In genomic region chr9:64604217-64604711, GRCm38 (mm10) we compare ENCODE assay signal across 11 mouse cellular contexts.
A peak's percentile ranks its signal among the peaks of the same experiment; 100 is the strongest.
DNase-seq lines count a peak whose midpoint lies in the region; ATAC-seq and TF ChIP-seq lines count a peak whose summit lies in the region.
"Had no signal": no experiment of that assay in that cellular context is flagged by ENCODE, and none has a peak within 500 bp of the region (broad histone marks: within the 10 kb centered on the region; RNA-seq: fewer than 3 reads in every experiment).

No protein-coding gene starts in this region.

- WGBS in intestine, embryonic 15.5 days: 50% methylated on average over 7 of the region's 7 CpGs
- 61% methylated on average over 7 of the region's 7 CpGs for WGBS in intestine, postnatal 0 days
- 23% methylated on average over 7 of the region's 7 CpGs for WGBS in forebrain, embryonic 16.5 days
- WGBS in stomach, embryonic 15.5 days: 45% methylated on average over 7 of the region's 7 CpGs

- no peak overlapping the region for H3K9ac ChIP-seq in intestine, embryonic 15.5 days
- no peak overlapping the region for H3K9ac ChIP-seq in intestine, postnatal 0 days (ENCODE audit: low read depth, low read length)
- H3K9ac ChIP-seq in forebrain, embryonic 16.5 days (replicated peaks; ENCODE audit: low read depth, low read length): no peak overlapping the region
- H3K9ac ChIP-seq in stomach, embryonic 15.5 days: no peak overlapping the region
- H3K9ac ChIP-seq: embryonic facial prominence, embryonic 12.5 days; liver, postnatal 0 days had no signal

- no peaks in the 10 kb centered on the region for H3K27me3 ChIP-seq in intestine, embryonic 15.5 days (replicated peaks)
- no peaks in the 10 kb centered on the region for H3K27me3 ChIP-seq in intestine, postnatal 0 days (replicated peaks; ENCODE audit: control insufficient read depth, insufficient read depth, low read length)
- H3K27me3 ChIP-seq in forebrain, embryonic 16.5 days (replicated peaks; ENCODE audit: control insufficient read depth, insufficient read depth, low read length): no peaks in the 10 kb centered on the region
- H3K27me3 ChIP-seq in stomach, embryonic 15.5 days (replicated peaks): no peaks in the 10 kb centered on the region
- H3K27me3 ChIP-seq: embryonic facial prominence, embryonic 12.5 days had no signal

- H3K4me2 ChIP-seq in intestine, embryonic 15.5 days (replicated peaks): no peak overlapping the region
- H3K4me2 ChIP-seq in intestine, postnatal 0 days (replicated peaks; ENCODE audit: low read depth): no peak overlapping the region
- H3K4me2 ChIP-seq in forebrain, embryonic 16.5 days (ENCODE audit: low read length): no peak overlapping the region
- no peak overlapping the region for H3K4me2 ChIP-seq in stomach, embryonic 15.5 days
- H3K4me2 ChIP-seq: embryonic facial prominence, embryonic 12.5 days had no signal

- TF ChIP-seq CTCF in intestine, postnatal 0 days (IDR thresholded peaks at IDR 0.05; ENCODE audit: low read depth): no peak

- H3K36me3 ChIP-seq in intestine, embryonic 15.5 days: no peaks in the 10 kb centered on the region
- H3K36me3 ChIP-seq in intestine, postnatal 0 days (ENCODE audit: control insufficient read depth, insufficient read depth): no peaks in the 10 kb centered on the region
- H3K36me3 ChIP-seq in forebrain, embryonic 16.5 days (ENCODE audit: control insufficient read depth, insufficient read depth): no peaks in the 10 kb centered on the region
- H3K36me3 ChIP-seq in stomach, embryonic 15.5 days: no peaks in the 10 kb centered on the region
- H3K36me3 ChIP-seq: embryonic facial prominence, embryonic 12.5 days had no signal

- H3K4me1 ChIP-seq in intestine, embryonic 15.5 days (replicated peaks): peaks cover 15% of the 10 kb centered on the region
- 0 out of 2 replicates have a peak, but pooled peaks cover 2% of the 10 kb centered on the region for H3K4me1 ChIP-seq in intestine, postnatal 0 days (replicated peaks; ENCODE audit: control insufficient read depth, insufficient read depth, low read length)
- H3K4me1 ChIP-seq in forebrain, embryonic 16.5 days (replicated peaks; ENCODE audit: control insufficient read depth, insufficient read depth, low read length): peaks cover 32% of the 10 kb centered on the region
- H3K4me1 ChIP-seq in stomach, embryonic 15.5 days: peaks cover 30% of the 10 kb centered on the region

- no peak for ATAC-seq in intestine, embryonic 15.5 days
- ATAC-seq in intestine, postnatal 0 days: no peak
- peak; percentile 74 for ATAC-seq in forebrain, embryonic 16.5 days
- peak; percentile 29; the same call in 1 of the 2 replicates for ATAC-seq in stomach, embryonic 15.5 days (ENCODE audit: insufficient read depth, low FRiP score, low read depth)
- ATAC-seq: liver, postnatal 0 days had no signal

- DNase-seq in right cerebral cortex, postnatal 14 days: peak; percentile 28
- no peak for DNase-seq in right cerebral cortex, postnatal 25 days
- no peak for DNase-seq in adrenal gland, postnatal 4 days (ENCODE audit: low spot score in 2 of 2)
- DNase-seq: kidney, postnatal 36 days; liver, postnatal 0 days had no signal

- no peak overlapping the region for H3K4me3 ChIP-seq in intestine, embryonic 15.5 days (replicated peaks)
- H3K4me3 ChIP-seq in intestine, postnatal 0 days (ENCODE audit: low read depth, low read length): no peak overlapping the region
- no peak overlapping the region for H3K4me3 ChIP-seq in forebrain, embryonic 16.5 days (replicated peaks; ENCODE audit: low read length)
- H3K4me3 ChIP-seq in stomach, embryonic 15.5 days (replicated peaks): no peak overlapping the region
- H3K4me3 ChIP-seq: embryonic facial prominence, embryonic 12.5 days; left cerebral cortex, adult 2 months had no signal

- 0 out of 2 replicates have a peak overlapping the region, but pooled peaks have one; percentile 8 for H3K27ac ChIP-seq in intestine, embryonic 15.5 days
- H3K27ac ChIP-seq in intestine, postnatal 0 days (ENCODE audit: low read depth, low read length): no peak overlapping the region
- H3K27ac ChIP-seq in forebrain, embryonic 16.5 days (ENCODE audit: low read length): peak overlapping the region; percentile 19
- peak overlapping the region; percentile 26; the same call in 1 of the 2 replicates for H3K27ac ChIP-seq in stomach, embryonic 15.5 days
- H3K27ac ChIP-seq: embryonic facial prominence, embryonic 12.5 days; left cerebral cortex, adult 2 months had no signal

- H3K9me3 ChIP-seq in intestine, embryonic 15.5 days: no peaks in the 10 kb centered on the region
- H3K9me3 ChIP-seq in intestine, postnatal 0 days (ENCODE audit: control insufficient read depth): no peaks in the 10 kb centered on the region
- no peaks in the 10 kb centered on the region for H3K9me3 ChIP-seq in forebrain, embryonic 16.5 days (ENCODE audit: control insufficient read depth, low read length)
- H3K9me3 ChIP-seq in stomach, embryonic 15.5 days: no peaks in the 10 kb centered on the region
- H3K9me3 ChIP-seq: embryonic facial prominence, embryonic 12.5 days had no signal

Comparison
In these comparisons a context has a peak if more than half of its experiments do, and no peak if none do; other contexts are left out.
1. ATAC-seq: peak in forebrain, embryonic 16.5 days (single experiment) and stomach, embryonic 15.5 days (single experiment); none in intestine, embryonic 15.5 days (single experiment) and intestine, postnatal 0 days (single experiment).